Mouse (Mus musculus) intestine, postnatal 0 days (tissue): Measurements from ENCODE around the gene Acsf3. TPM values are rescaled to one million over a fixed set of nuclear protein-coding genes. Genes with fewer than 3 reads are reported as not detected.
A peak's percentile ranks its signal among the peaks of the same experiment; 100 is the strongest.

Experiments used
- ATAC-seq: fragments of 200-750 bp; cut with Nextera tagmentation; 2 replicates; pipeline ENCODE4 v1.8.0; 2017; ENCODE audit warnings: mild to moderate bottlenecking, moderate TSS enrichment, moderate library complexity
- H3K27ac ChIP-seq: fragments of 300-500 bp; sonication (generic); 2 replicates; pipeline ENCODE4 v1.5.1; 2014; ENCODE audit warnings: mild to moderate bottlenecking, low read depth, low read length, moderate library complexity
- H3K27me3 ChIP-seq: fragments of 300-500 bp; sonication (generic); replicated peaks from 2 replicates; pipeline ENCODE4 v1.6.1; 2014; ENCODE audit warnings: low read length, mixed read lengths; ENCODE audit not compliant: control insufficient read depth, insufficient read depth
- H3K36me3 ChIP-seq: fragments of 300-500 bp; sonication (generic); 2 replicates; pipeline ENCODE4 v1.6.1; 2014; ENCODE audit warnings: mild to moderate bottlenecking, moderate library complexity; ENCODE audit not compliant: control insufficient read depth, insufficient read depth
- H3K4me1 ChIP-seq: fragments of 300-500 bp; sonication (generic); replicated peaks from 2 replicates; pipeline ENCODE4 v1.6.1; 2014; ENCODE audit warnings: antibody characterized with exemption, low read length, mixed read lengths; ENCODE audit not compliant: control insufficient read depth, insufficient read depth
- H3K4me2 ChIP-seq: fragments of 300-500 bp; sonication (generic); replicated peaks from 2 replicates; pipeline ENCODE4 v1.6.1; 2014; ENCODE audit warnings: low read depth, mild to moderate bottlenecking, moderate library complexity
- H3K4me3 ChIP-seq: fragments of 300-500 bp; sonication (generic); 2 replicates; pipeline ENCODE4 v1.5.1; 2014; ENCODE audit warnings: low read depth, low read length
- H3K9ac ChIP-seq: fragments of 300-500 bp; sonication (generic); 2 replicates; pipeline ENCODE4 v1.6.1; 2014; ENCODE audit warnings: mild to moderate bottlenecking, low read depth, low read length
- H3K9me3 ChIP-seq: fragments of 300-500 bp; sonication (generic); 2 replicates; pipeline ENCODE4 v1.6.1; 2016; ENCODE audit warnings: mixed run types; ENCODE audit not compliant: control insufficient read depth
- CTCF ChIP-seq: sonication (generic); IDR thresholded peaks from 2 replicates; pipeline ENCODE4 v1.5.1; 2016; ENCODE audit warnings: low read depth, mild to moderate bottlenecking, control low read depth, antibody characterized with exemption, moderate library complexity
- WGBS: fragments of 180-500 bp; shearing (Covaris S2); extraction: QIAGEN DNeasy Blood & Tissue Kit; methylation state at CpG from one replicate; pipeline ENCODE4 v1.1.7; 2014; 5-methylcytosine and 5-hydroxymethylcytosine counted together
- polyA plus RNA-seq: library from polyadenylated mRNA; unstranded; fragments of >200 nt; fragmentation: Nextera tagmentation; extraction: Ambion mirVana; gene quantifications from 2 replicates; pipeline ENCODE4 v1.2.1, GENCODE M21; 2015

Gene Acsf3
- polyA plus RNA-seq, 1 experiment from 2014 or later, result 22.9 TPM

DNA sequence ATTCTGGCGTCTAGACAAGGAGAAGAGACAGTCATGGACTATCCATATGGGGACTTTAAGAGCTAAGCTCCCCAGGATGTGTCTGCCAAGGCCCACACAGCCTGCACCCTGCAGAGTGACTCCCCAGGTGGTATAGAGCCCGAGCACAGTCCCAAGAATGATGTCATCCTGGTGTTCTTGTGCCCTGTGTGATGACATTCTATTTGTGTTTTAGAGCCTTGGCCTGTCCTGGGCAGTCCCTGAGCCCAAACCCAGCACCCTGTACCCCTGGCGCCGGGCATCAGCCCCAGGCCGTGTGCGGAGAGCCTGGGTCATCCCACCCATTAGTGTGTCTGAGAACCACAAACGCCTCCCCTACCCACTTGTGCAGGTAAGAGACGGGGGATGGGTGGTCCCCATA is 81.0 kb downstream of the Acsf3 start:
- no peaks in the 10 kb centered on the region for H3K36me3 ChIP-seq
- H3K4me3 ChIP-seq, result no peak overlapping the region
- no peak for ATAC-seq
- H3K27ac ChIP-seq, result no peak overlapping the region
- H3K9ac ChIP-seq, result no peak overlapping the region
- no peaks in the 10 kb centered on the region for H3K27me3 ChIP-seq
- H3K4me1 ChIP-seq, result no peaks in the 10 kb centered on the region
- no peak overlapping the region for H3K4me2 ChIP-seq
- H3K9me3 ChIP-seq, result no peaks in the 10 kb centered on the region
- TF ChIP-seq CTCF, result no peak
- WGBS, result 78% methylated on average over 8 of the region's 8 CpGs

DNA sequence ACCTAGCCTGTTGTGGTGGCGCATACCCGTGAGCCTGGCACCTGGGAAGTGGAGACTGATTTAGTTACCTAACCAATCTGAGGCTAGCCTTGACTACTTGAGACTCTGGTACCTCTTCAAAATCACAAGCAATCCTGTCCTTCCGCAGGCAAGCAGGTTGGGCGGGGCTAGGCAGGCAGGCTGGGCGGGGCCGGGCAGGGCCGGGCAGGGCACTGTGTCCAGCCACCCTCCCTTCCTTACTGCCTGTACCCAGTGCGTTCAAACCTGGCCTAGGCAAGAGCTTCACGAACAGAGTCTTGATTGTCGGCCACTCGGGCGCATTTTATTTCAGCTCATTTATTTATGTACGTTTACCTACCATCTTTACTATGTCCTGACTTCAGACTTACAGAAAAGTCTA is 84.6 kb downstream of the Acsf3 start:
- Histone ChIP-seq H3K27ac (no peak overlapping the region), H3K36me3 (no peaks in the 10 kb centered on the region), H3K4me2 (no peak overlapping the region), H3K4me1 (no peaks in the 10 kb centered on the region), H3K9ac (no peak overlapping the region), H3K4me3 (no peak overlapping the region), H3K27me3 (no peaks in the 10 kb centered on the region), H3K9me3 (no peaks in the 10 kb centered on the region)
- TF ChIP-seq CTCF, result no peak
- no peak for ATAC-seq
- 43% methylated on average over 13 of the region's 13 CpGs for WGBS

DNA sequence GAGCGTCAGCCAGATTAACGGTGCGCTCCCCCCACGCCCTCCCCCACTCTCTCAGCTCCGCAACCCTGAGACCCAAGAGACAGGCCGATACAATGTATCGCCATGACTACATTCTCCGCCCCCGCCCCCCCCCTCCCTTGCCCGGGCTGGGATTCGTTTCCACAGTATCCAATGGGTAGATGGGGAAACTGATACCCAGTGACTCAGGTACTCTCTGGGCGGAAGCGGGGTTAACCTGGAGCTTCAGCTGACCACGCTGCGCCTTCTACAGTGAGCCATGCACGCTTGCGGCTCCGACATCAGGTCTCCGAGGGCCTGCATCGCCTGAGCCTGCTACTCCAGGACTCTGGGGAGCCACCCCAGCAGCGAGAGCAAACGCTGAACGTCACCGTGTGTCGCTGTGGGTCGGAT is 89.4 kb downstream of the Acsf3 start:
- no peaks in the 10 kb centered on the region for H3K36me3 ChIP-seq
- no peak overlapping the region for H3K27ac ChIP-seq
- WGBS, result 55% methylated on average over 26 of the region's 26 CpGs
- H3K9ac ChIP-seq, result no peak overlapping the region
- no peak for ATAC-seq
- H3K4me2 ChIP-seq, result 0 out of 2 replicates have a peak overlapping the region, but pooled peaks have one; percentile 24
- H3K4me3 ChIP-seq, result no peak overlapping the region
- no peaks in the 10 kb centered on the region for H3K9me3 ChIP-seq
- TF ChIP-seq CTCF, result no peak
- H3K27me3 ChIP-seq, result no peaks in the 10 kb centered on the region
- H3K4me1 ChIP-seq, result no peaks in the 10 kb centered on the region

DNA sequence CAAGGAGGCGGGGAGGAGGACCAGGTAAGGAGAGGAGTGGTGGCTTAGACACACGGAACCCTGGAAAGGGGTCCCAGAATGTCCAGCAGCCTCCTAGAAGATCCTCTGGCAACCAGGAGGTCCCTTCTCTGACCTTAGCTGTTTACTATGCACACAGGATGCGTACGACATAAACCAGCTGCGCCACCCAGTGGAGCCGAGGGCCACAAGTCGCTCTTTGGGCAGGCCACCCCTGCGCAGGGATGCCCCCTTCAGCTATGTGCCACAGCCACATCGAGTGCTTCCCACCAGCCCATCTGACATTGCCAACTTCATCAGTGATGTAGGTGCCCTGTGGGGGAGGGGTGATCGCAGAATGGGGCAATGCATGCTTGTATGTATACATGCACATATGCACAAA is 90.2 kb downstream of the Acsf3 start:
- Histone ChIP-seq H3K27ac (no peak overlapping the region), H3K9me3 (no peaks in the 10 kb centered on the region), H3K27me3 (no peaks in the 10 kb centered on the region), H3K9ac (no peak overlapping the region), H3K36me3 (no peaks in the 10 kb centered on the region), H3K4me2 (0 out of 2 replicates have a peak overlapping the region, but pooled peaks have one; percentile 24), H3K4me1 (0 out of 2 replicates have a peak, but pooled peaks cover 3% of the 10 kb centered on the region), H3K4me3 (no peak overlapping the region)
- 68% methylated on average over 10 of the region's 10 CpGs for WGBS
- no peak for ATAC-seq
- peak; percentile 57 for TF ChIP-seq CTCF

DNA sequence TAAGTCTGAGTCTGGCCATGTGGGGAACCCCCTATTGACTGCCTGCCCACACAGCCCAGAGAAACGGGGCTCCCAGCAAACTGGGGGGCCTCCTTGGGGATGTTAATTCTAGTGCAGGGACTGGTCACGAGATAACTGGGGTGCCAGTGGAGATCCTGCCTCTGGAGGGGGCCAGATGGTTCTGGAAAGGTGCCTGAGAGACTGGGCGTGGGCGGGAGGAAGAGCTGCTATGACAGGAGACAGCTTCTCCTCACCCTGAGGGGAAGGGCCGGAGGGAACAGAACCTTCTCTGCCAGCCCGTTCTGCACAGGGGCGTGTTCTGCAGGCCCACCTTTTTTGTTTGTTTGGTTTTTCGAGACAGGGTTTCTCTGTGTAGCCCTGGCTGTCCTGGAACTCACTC is 90.9 kb downstream of the Acsf3 start:
- no peak overlapping the region for H3K9ac ChIP-seq
- whole genome bisulfite sequencing, result 79% methylated on average over 8 of the region's 8 CpGs
- no peak overlapping the region for H3K4me2 ChIP-seq
- ATAC-seq, result no peak
- H3K27me3 ChIP-seq, result no peaks in the 10 kb centered on the region
- no peak for TF ChIP-seq CTCF
- H3K9me3 ChIP-seq, result no peaks in the 10 kb centered on the region
- no peak overlapping the region for H3K4me3 ChIP-seq
- no peak overlapping the region for H3K27ac ChIP-seq
- H3K4me1 ChIP-seq, result 0 out of 2 replicates have a peak, but pooled peaks cover 3% of the 10 kb centered on the region
- H3K36me3 ChIP-seq, result no peaks in the 10 kb centered on the region

Other genes with a start within 250 kb of the Acsf3 start
- 4.4 and 7.3 TPM in 2 replicates for gene Piezo1, start 224.2 kb upstream of the Acsf3 start, polyA plus RNA-seq
- 13.3 and 14.0 TPM in 2 replicates for gene Cdt1, start 207.5 kb upstream of the Acsf3 start, polyA plus RNA-seq
- gene Aprt, start 198.6 kb upstream of the Acsf3 start, polyA plus RNA-seq, result 676 and 681 TPM in 2 replicates
- gene Galns, start 164.0 kb upstream of the Acsf3 start, polyA plus RNA-seq, result 58.1 and 59.0 TPM in 2 replicates
- 136 and 144 TPM in 2 replicates for gene Trappc2l, start 163.8 kb upstream of the Acsf3 start, polyA plus RNA-seq
- 0.13 TPM in 1 of 2 replicates, not detected in the other for gene Pabpn1l, start 152.7 kb upstream of the Acsf3 start, polyA plus RNA-seq
- gene Cbfa2t3, start 76.4 kb upstream of the Acsf3 start, polyA plus RNA-seq, result 5.9 and 7.6 TPM in 2 replicates
- 0.04 and 0.07 TPM in 2 replicates for gene Cdh15, start 72.5 kb downstream of the Acsf3 start, polyA plus RNA-seq